Mouse (Mus musculus) small intestine, adult 2 months (tissue): ENCODE data around the gene Cmpk1.

Experiments
- CTCF ChIP-seq: fragments of 200-500 bp; IDR thresholded peaks from 2 replicates; pipeline ENCODE4 v1.5.1; 2012; ENCODE audit warnings: low read depth, mild to moderate bottlenecking, control low read depth, inconsistent platforms, low read length, moderate library complexity, mixed read lengths; ENCODE audit not compliant: insufficient replicate concordance, insufficient read length; ENCODE audit errors: extremely low read depth
- POLR2A ChIP-seq: fragments of 200-500 bp; IDR thresholded peaks from 2 replicates; pipeline ENCODE4 v1.6.1; 2012; ENCODE audit warnings: low read depth, mild to moderate bottlenecking, control low read depth, inconsistent platforms, low read length, moderate library complexity

DNA sequence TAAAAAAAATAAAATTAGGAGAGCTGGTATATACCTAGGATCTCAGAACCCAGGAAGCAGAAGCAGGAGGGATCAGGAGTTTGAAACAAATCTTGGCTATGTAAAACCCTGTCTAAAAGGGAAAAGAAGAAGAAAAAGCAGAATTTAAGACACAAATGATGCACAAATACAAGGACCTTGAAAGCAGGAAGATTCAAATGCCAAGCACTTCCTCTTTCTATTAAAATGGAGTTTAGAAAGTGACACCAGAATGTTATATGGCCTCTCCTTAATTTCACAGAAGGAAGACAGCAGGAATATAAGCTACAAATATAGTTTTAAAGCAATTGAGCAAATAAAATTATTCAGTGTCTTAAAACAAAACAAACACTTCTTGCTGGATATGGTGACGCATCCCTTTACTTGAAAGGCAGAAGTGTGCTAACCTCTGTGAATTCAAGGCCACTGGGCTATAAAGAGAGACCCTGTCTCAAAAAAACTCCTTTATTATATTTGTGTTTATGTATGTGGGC, 13.8 kb downstream of the Cmpk1 start:
- TF ChIP-seq POLR2A (no peak), CTCF (no peak)
